Mouse (Mus musculus) CH12.LX (cell line): Measurements from ENCODE around the gene Abi1. TPM values are rescaled to one million over a fixed set of nuclear protein-coding genes. Genes with fewer than 3 reads are reported as not detected.
A peak's percentile ranks its signal among the peaks of the same experiment; 100 is the strongest.

ENCODE experiments used
- DNase-seq: peaks from one replicate; pipeline ENCODE4 v3.0.0-alpha.2; 2013; ENCODE audit errors: extremely low read depth
- H3K27ac ChIP-seq: 2 replicates; pipeline ENCODE4 v1.5.1; 2012; ENCODE audit warnings: low read depth, mild to moderate bottlenecking, control low read depth, moderate library complexity; ENCODE audit not compliant: insufficient read depth
- H3K27me3 ChIP-seq: replicated peaks from 2 replicates; pipeline ENCODE3; 2012; ENCODE audit warnings: inconsistent platforms
- H3K36me3 ChIP-seq, 2 experiments: replicated peaks in 1 of 2; 2 replicates each; pipeline versions ENCODE3 to v1.6.1; 2012; ENCODE audit warnings: inconsistent platforms in 1 of 2, low read length in 1 of 2, mild to moderate bottlenecking in 1 of 2, mixed read lengths in 1 of 2, moderate library complexity in 1 of 2; ENCODE audit not compliant: control insufficient read depth in 1 of 2, insufficient read depth in 1 of 2
- H3K4me1 ChIP-seq, 2 experiments: 2 replicates each; pipeline ENCODE4 v1.6.1; 2012; ENCODE audit warnings: inconsistent platforms in 1 of 2, moderate library complexity in 1 of 2; ENCODE audit not compliant: insufficient read depth in 2 of 2, control insufficient read depth in 1 of 2
- H3K4me2 ChIP-seq: 2 replicates; pipeline ENCODE4 v1.6.1; 2012; ENCODE audit warnings: low read depth, mild to moderate bottlenecking, control low read depth; ENCODE audit not compliant: poor library complexity, insufficient read depth, severe bottlenecking
- H3K4me3 ChIP-seq, 3 experiments: fragments of 150-350 bp in 1 of 3; sonication (generic) in 1 of 3; replicated peaks in 1 of 3; 2 replicates each; pipeline versions ENCODE3 to v1.5.1; 2011 to 2012; ENCODE audit warnings: low read depth in 2 of 3, low read length in 2 of 3, mild to moderate bottlenecking in 2 of 3, moderate library complexity in 2 of 3, control low read depth in 1 of 3, improper control_type of control experiment in 1 of 3, inconsistent platforms in 1 of 3, mixed read lengths in 1 of 3; ENCODE audit not compliant: poor library complexity in 1 of 3
- H3K79me2 ChIP-seq: replicated peaks from 2 replicates; pipeline ENCODE4 v1.6.1; 2012; ENCODE audit warnings: mild to moderate bottlenecking, moderate library complexity; ENCODE audit not compliant: control insufficient read depth, poor library complexity, insufficient read depth, severe bottlenecking; ENCODE audit errors: extremely low read depth
- H3K9ac ChIP-seq: 2 replicates; pipeline ENCODE4 v1.6.1; 2012; ENCODE audit warnings: low read depth, mild to moderate bottlenecking, control low read depth, moderate library complexity; ENCODE audit not compliant: insufficient read depth
- H3K9me3 ChIP-seq: replicated peaks from 2 replicates; pipeline ENCODE3; 2012; ENCODE audit warnings: low read length, inconsistent platforms, mixed read lengths
- BHLHE40 ChIP-seq: IDR thresholded peaks from 2 replicates; pipeline ENCODE4 v1.6.1; 2011; ENCODE audit warnings: mild to moderate bottlenecking, low read depth, low read length, improper control_type of control experiment
- CHD1 ChIP-seq: IDR thresholded peaks from 2 replicates; pipeline ENCODE4 v1.6.1; 2012; ENCODE audit warnings: low read depth, low read length, improper control_type of control experiment, inconsistent platforms
- E2F4 ChIP-seq: IDR thresholded peaks from 2 replicates; pipeline ENCODE4 v1.6.1; 2011; ENCODE audit warnings: low read depth, low read length, improper control_type of control experiment; ENCODE audit not compliant: insufficient replicate concordance
- ELF1 ChIP-seq: IDR thresholded peaks from 2 replicates; pipeline ENCODE4 v1.6.1; 2014; ENCODE audit warnings: low read depth, mild to moderate bottlenecking, inconsistent platforms, low read length, improper control_type of control experiment
- EP300 ChIP-seq: IDR thresholded peaks from 2 replicates; pipeline ENCODE4 v1.6.1; 2011; ENCODE audit warnings: low read length, improper control_type of control experiment
- ETS1 ChIP-seq: conservative IDR thresholded peaks from 2 replicates; pipeline ENCODE4 v1.6.1; 2012; ENCODE audit warnings: low read depth, mild to moderate bottlenecking, inconsistent platforms, low read length, improper control_type of control experiment, moderate library complexity
- GABPA ChIP-seq: IDR thresholded peaks from 2 replicates; pipeline ENCODE4 v1.6.1; 2012; ENCODE audit warnings: low read depth, low read length, improper control_type of control experiment, inconsistent platforms; ENCODE audit not compliant: insufficient replicate concordance
- HCFC1 ChIP-seq: IDR thresholded peaks from 2 replicates; pipeline ENCODE4 v1.6.1; 2012; ENCODE audit warnings: low read depth, mild to moderate bottlenecking, inconsistent platforms, low read length, improper control_type of control experiment
- IRF4 ChIP-seq: IDR thresholded peaks from 2 replicates; pipeline ENCODE4 v1.6.1; 2014; ENCODE audit warnings: low read depth, mild to moderate bottlenecking, inconsistent platforms, low read length, improper control_type of control experiment
- JUN ChIP-seq: IDR thresholded peaks from 2 replicates; pipeline ENCODE4 v1.6.1; 2011; ENCODE audit warnings: low read depth, mild to moderate bottlenecking, low read length, improper control_type of control experiment, moderate library complexity; ENCODE audit not compliant: insufficient read depth
- JUND ChIP-seq: conservative IDR thresholded peaks from 2 replicates; pipeline ENCODE4 v1.6.1; 2011; ENCODE audit warnings: low read depth, low read length, improper control_type of control experiment
- KAT2A ChIP-seq: IDR thresholded peaks from 2 replicates; pipeline ENCODE4 v1.6.1; 2012; ENCODE audit warnings: low read length, improper control_type of control experiment, inconsistent platforms; ENCODE audit not compliant: insufficient replicate concordance
- MAFK ChIP-seq: IDR thresholded peaks from 2 replicates; pipeline ENCODE4 v1.6.1; 2011; ENCODE audit warnings: low read length, improper control_type of control experiment; ENCODE audit not compliant: insufficient replicate concordance
- MAX ChIP-seq: IDR thresholded peaks from 2 replicates; pipeline ENCODE4 v1.6.1; 2011; ENCODE audit warnings: low read length, improper control_type of control experiment
- MAZ ChIP-seq: IDR thresholded peaks from 2 replicates; pipeline ENCODE4 v1.6.1; 2012; ENCODE audit warnings: low read depth, mild to moderate bottlenecking, inconsistent platforms, low read length, improper control_type of control experiment, moderate library complexity
- MEF2A ChIP-seq: IDR thresholded peaks from 2 replicates; pipeline ENCODE4 v1.6.1; 2014; ENCODE audit warnings: low read depth, mild to moderate bottlenecking, inconsistent platforms, low read length, improper control_type of control experiment, borderline replicate concordance
- MXI1 ChIP-seq: IDR thresholded peaks from 2 replicates; pipeline ENCODE4 v1.6.1; 2011; ENCODE audit warnings: mild to moderate bottlenecking, low read depth, low read length, improper control_type of control experiment
- NELFE ChIP-seq: IDR thresholded peaks from 2 replicates; pipeline ENCODE4 v1.6.1; 2011; ENCODE audit warnings: low read depth, low read length, improper control_type of control experiment
- NRF1 ChIP-seq: IDR thresholded peaks from 2 replicates; pipeline ENCODE4 v1.6.1; 2014; ENCODE audit warnings: low read depth, mild to moderate bottlenecking, inconsistent platforms, low read length, improper control_type of control experiment, moderate library complexity
- PAX5 ChIP-seq: IDR thresholded peaks from 2 replicates; pipeline ENCODE4 v1.6.1; 2012; ENCODE audit warnings: low read length, inconsistent platforms, mixed read lengths
- POLR2AphosphoS2 ChIP-seq: IDR thresholded peaks from 2 replicates; pipeline ENCODE4 v1.6.1; 2011; ENCODE audit warnings: low read depth, low read length, improper control_type of control experiment
- RAD21 ChIP-seq: IDR thresholded peaks from 2 replicates; pipeline ENCODE4 v1.6.1; 2011; ENCODE audit warnings: low read depth, mild to moderate bottlenecking, low read length, improper control_type of control experiment, moderate library complexity
- RCOR1 ChIP-seq: conservative IDR thresholded peaks from 2 replicates; pipeline ENCODE4 v1.6.1; 2012; ENCODE audit warnings: low read depth, mild to moderate bottlenecking, inconsistent platforms, low read length, improper control_type of control experiment
- SIN3A ChIP-seq: IDR thresholded peaks from 2 replicates; pipeline ENCODE4 v1.6.1; 2012; ENCODE audit warnings: low read length, improper control_type of control experiment, inconsistent platforms
- SMC3 ChIP-seq: IDR thresholded peaks from 2 replicates; pipeline ENCODE4 v1.6.1; 2011; ENCODE audit warnings: low read depth, low read length, improper control_type of control experiment
- TBP ChIP-seq: conservative IDR thresholded peaks from 2 replicates; pipeline ENCODE4 v1.6.1; 2011; ENCODE audit warnings: low read depth, low read length, improper control_type of control experiment
- TCF12 ChIP-seq: IDR thresholded peaks from 2 replicates; pipeline ENCODE4 v1.6.1; 2014; ENCODE audit warnings: low read depth, mild to moderate bottlenecking, inconsistent platforms, low read length, improper control_type of control experiment
- UBTF ChIP-seq: IDR thresholded peaks from 2 replicates; pipeline ENCODE4 v1.6.1; 2012; ENCODE audit warnings: low read depth, mild to moderate bottlenecking, inconsistent platforms, low read length, improper control_type of control experiment, moderate library complexity
- USF1 ChIP-seq: IDR thresholded peaks from 2 replicates; pipeline ENCODE4 v1.6.1; 2014; ENCODE audit warnings: low read depth, mild to moderate bottlenecking, inconsistent platforms, low read length, improper control_type of control experiment
- USF2 ChIP-seq: conservative IDR thresholded peaks from 2 replicates; pipeline ENCODE4 v1.6.1; 2011; ENCODE audit warnings: low read depth, low read length, improper control_type of control experiment
- ZC3H11A ChIP-seq: IDR thresholded peaks from 2 replicates; pipeline ENCODE4 v1.6.1; 2012; ENCODE audit warnings: low read depth, mild to moderate bottlenecking, inconsistent platforms, low read length, improper control_type of control experiment
- ZNF384 ChIP-seq: IDR thresholded peaks from 2 replicates; pipeline ENCODE4 v1.6.1; 2012; ENCODE audit warnings: low read depth, low read length, improper control_type of control experiment, inconsistent platforms
- dilution Hi-C: fragments of 300-500 bp; cut with MboI; formaldehyde crosslinking; loops from 2 replicates; pipeline ENCODE4 v1.14.3; 2020; ENCODE audit warnings: low sequenced_read_pairs; ENCODE audit not compliant: extremely low pct_unique_long_range_greater_than_20kb, extremely low pct_ligation_motif_present
- in situ Hi-C: fragments of 300-500 bp; cut with MboI; formaldehyde crosslinking; loops from 3 replicates; pipeline ENCODE4 v1.14.3; 2019; ENCODE audit warnings: low sequenced_read_pairs, low pct_ligation_motif_present, low pct_unique_long_range_greater_than_20kb, mixed read lengths
- polyA plus RNA-seq: library from polyadenylated mRNA; unstranded; fragments of >175 nt; gene quantifications from 2 replicates; pipeline ENCODE4 v1.2.1, GENCODE M21; 2012; ENCODE audit warnings: low read depth; ENCODE audit not compliant: insufficient read length
- total RNA-seq, 2 experiments: library from RNA; depleted of rRNA; stranded (reverse); fragments of 300-350 nt in 1 of 2; fragments of >200 nt in 1 of 2; gene quantifications; 2 replicates each; pipeline ENCODE4 v1.2.3; 2012 to 2014

Abi1 gene
- total and polyA plus RNA-seq, 3 experiments = 45.7 to 104 (median 74.6) TPM

DNA sequence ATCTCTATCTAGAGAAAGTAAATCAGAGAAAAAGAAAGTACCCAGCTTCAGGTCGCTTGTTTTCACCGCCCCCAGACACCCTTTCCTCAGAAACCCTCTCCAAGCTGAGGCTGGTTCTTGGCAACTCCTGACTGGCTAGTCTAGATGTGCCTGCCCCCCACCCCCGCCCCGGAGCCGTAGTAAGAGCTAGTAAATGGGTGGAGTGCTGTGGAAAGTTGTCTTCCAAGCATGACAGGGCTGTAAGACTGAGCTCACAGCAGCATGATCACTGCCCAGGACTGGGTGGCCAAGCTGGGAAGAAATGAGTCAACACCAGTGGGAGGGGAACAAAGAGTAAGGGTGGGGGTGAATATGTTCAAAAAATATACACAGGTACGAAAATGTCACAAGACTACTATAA lies 33.8 kb downstream of the Abi1 start:
- peak overlapping the region; percentile 43 for H3K4me2 ChIP-seq
- H3K27me3 ChIP-seq = no peaks in the 10 kb centered on the region
- peaks cover 2% of the 10 kb centered on the region for H3K9me3 ChIP-seq
- no peak overlapping the region for H3K27ac ChIP-seq
- peak; percentile 79 for DNase-seq
- peak overlapping the region; percentile 24; the same call in 1 of the 2 replicates for H3K9ac ChIP-seq
- peaks cover 0 to 34% of the 10 kb centered on the region in 2 experiments for H3K36me3 ChIP-seq
- peaks cover 19% of the 10 kb centered on the region for H3K79me2 ChIP-seq
- H3K4me1 ChIP-seq = peaks cover 8 to 30% of the 10 kb centered on the region in 2 experiments
- dilution Hi-C loops = no loop called here
- peak overlapping the region in 1 of 3 experiments; percentile 29 for H3K4me3 ChIP-seq
- TF ChIP-seq MEF2A (0 out of 2 replicates have a peak, but pooled peaks have one; percentile 38), RCOR1 (no peak), JUND (peak; percentile 77), MAX (no peak), ELF1 (no peak), GABPA (no peak), ZNF384 (no peak), TCF12 (0 out of 2 replicates have a peak, but pooled peaks have one; percentile 13), CHD1 (no peak), TBP (0 out of 2 replicates have a peak, but pooled peaks have one; percentile 21), USF1 (no peak), JUN (peak; percentile 46; the same call in 1 of the 2 replicates), IRF4 (peak; percentile 76), HCFC1 (no peak), E2F4 (no peak), UBTF (no peak), SMC3 (no peak), ETS1 (peak; percentile 68), MAZ (peak; percentile 53; the same call in 1 of the 2 replicates), USF2 (no peak), BHLHE40 (0 out of 2 replicates have a peak, but pooled peaks have one; percentile 27), EP300 (peak; percentile 72), NRF1 (no peak), KAT2A (no peak), MXI1 (no peak; the same call in 1 of the 2 replicates), RAD21 (no peak), SIN3A (no peak), NELFE (no peak), MAFK (no peak), PAX5 (no peak), POLR2AphosphoS2 (no peak), ZC3H11A (no peak)
- TF ChIP-seq, all 38 proteins: peak for 10
- in situ Hi-C loops = no loop called here
